Mouse (Mus musculus): Measurements from ENCODE around the gene Prkcb. TPM values are rescaled to one million over a fixed set of nuclear protein-coding genes. Genes with fewer than 3 reads are reported as not detected.

Gene Prkcb
- polyA plus RNA-seq, 1 experiment from 2014 or later, result 12.7 TPM

DNA sequence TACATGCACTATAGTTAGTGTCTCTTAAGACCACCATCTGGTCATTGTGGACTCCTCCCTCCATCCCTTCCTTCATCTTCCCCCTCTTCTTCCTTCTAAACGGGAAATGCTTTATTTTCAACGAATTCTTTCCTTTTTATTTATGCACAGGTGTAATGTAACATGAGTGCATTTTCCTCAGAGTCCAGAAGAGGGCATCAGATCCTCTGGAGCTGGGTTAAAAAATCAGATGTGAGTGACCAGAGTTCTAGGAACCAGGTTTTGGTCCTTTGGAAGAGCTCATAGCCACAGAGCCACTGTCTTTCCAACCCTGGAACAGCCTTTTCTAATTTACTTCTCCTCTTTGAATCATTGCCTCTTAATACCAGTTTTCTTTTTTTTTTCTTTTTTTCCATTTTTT is 6.0 kb upstream of the Prkcb start:
- no peak overlapping the region for H3K9ac ChIP-seq (ENCODE audit: low read length)
- no peak overlapping the region for H3K4me3 ChIP-seq (replicated peaks; ENCODE audit: low read length)
- WGBS, result 75% methylated on average over 2 of the region's 2 CpGs
- no peak for ATAC-seq (ENCODE audit: insufficient read depth, low FRiP score)
- H3K4me1 ChIP-seq (ENCODE audit: control insufficient read depth, insufficient read depth, low read length), result no peaks in the 10 kb centered on the region
- no peaks in the 10 kb centered on the region for H3K36me3 ChIP-seq (ENCODE audit: control insufficient read depth, insufficient read depth, low read length)
- H3K9me3 ChIP-seq (replicated peaks; ENCODE audit: control insufficient read depth, low read length), result no peaks in the 10 kb centered on the region
- no peak overlapping the region for H3K27ac ChIP-seq (ENCODE audit: low read length)
- no peak overlapping the region for H3K4me2 ChIP-seq (ENCODE audit: low read depth, low read length)
- peaks cover 5% of the 10 kb centered on the region; the same call in 1 of the 2 replicates for H3K27me3 ChIP-seq (ENCODE audit: control insufficient read depth, insufficient read depth, low read length)

DNA sequence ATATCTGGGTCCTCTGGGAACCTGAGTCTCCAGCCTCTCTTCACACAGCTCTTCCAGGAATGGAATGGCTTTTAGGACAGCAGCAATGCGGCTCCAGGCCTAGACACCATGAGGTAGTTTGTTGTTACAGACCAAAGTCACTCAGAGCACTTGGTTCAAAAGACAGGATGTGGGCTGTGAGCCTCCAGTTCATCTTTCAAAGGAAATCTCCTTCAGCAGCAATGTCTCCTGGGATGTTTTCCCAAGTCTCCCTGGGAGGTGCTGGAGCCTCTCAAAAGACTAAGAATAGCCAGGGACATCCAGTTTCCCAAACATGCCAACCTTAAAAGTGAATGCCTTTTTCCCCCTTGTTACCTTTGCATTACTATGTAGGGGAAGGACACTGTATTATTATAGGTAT is 1.3 kb upstream of the Prkcb start:
- peaks cover 9% of the 10 kb centered on the region; the same call in 1 of the 2 replicates for H3K4me1 ChIP-seq (ENCODE audit: control insufficient read depth, insufficient read depth, low read length)
- H3K4me2 ChIP-seq (ENCODE audit: low read depth, low read length), result no peak overlapping the region
- H3K9me3 ChIP-seq (replicated peaks; ENCODE audit: control insufficient read depth, low read length), result no peaks in the 10 kb centered on the region
- H3K36me3 ChIP-seq (ENCODE audit: control insufficient read depth, insufficient read depth, low read length), result no peaks in the 10 kb centered on the region
- H3K27me3 ChIP-seq (ENCODE audit: control insufficient read depth, insufficient read depth, low read length), result peaks cover 29% of the 10 kb centered on the region
- H3K4me3 ChIP-seq (replicated peaks; ENCODE audit: low read length), result no peak overlapping the region
- no peak overlapping the region for H3K27ac ChIP-seq (ENCODE audit: low read length)
- WGBS, result 50% methylated on average over 1 of the region's 1 CpGs
- no peak overlapping the region for H3K9ac ChIP-seq (ENCODE audit: low read length)
- ATAC-seq (ENCODE audit: insufficient read depth, low FRiP score), result no peak

DNA sequence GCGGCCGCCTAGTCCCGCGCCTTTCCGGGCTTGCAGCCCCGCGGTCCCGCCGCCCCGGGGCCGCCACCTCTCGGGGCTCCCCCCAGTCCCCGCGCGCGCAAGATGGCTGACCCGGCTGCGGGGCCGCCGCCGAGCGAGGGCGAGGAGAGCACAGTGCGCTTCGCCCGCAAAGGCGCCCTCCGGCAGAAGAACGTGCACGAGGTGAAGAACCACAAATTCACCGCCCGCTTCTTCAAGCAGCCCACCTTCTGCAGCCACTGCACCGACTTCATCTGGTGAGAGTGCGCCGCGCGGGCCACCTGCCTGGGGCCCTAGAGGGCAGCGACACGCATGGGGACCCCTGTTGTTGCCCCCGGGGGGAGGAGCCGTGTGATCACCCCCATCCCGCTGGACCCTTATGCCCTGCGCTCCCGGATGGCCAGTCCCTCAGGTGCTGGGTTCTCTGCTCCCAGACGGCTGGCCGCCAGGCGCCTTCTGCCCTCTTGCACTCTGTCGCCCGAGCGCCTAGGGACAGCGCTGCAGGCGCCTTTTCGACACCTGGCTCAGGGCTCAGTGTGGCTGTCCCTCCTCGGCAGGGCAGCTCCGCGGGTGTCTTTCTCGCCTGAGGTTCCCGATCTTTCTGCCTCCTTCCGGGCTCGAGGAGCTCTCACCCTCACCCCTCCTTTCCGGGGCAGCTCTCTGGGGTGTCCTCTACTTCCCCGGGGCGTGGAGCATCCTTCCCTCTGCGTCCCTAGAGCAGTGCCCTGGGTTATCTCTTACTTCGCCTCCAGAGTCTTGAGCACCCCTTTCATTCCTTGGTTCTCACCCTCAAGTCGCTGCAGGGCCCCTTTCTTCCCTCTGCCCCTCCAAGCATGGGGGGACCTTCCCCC is 926 bp downstream of the Prkcb start:
- no peaks in the 10 kb centered on the region for H3K36me3 ChIP-seq (ENCODE audit: control insufficient read depth, insufficient read depth, low read length)
- H3K27ac ChIP-seq (ENCODE audit: low read length), result no peak overlapping the region
- ATAC-seq (ENCODE audit: insufficient read depth, low FRiP score), result peak; percentile 34
- H3K4me1 ChIP-seq (ENCODE audit: control insufficient read depth, insufficient read depth, low read length), result peaks cover 9% of the 10 kb centered on the region; the same call in 1 of the 2 replicates
- H3K9me3 ChIP-seq (replicated peaks; ENCODE audit: control insufficient read depth, low read length), result no peaks in the 10 kb centered on the region
- H3K9ac ChIP-seq (ENCODE audit: low read length), result peak overlapping the region; percentile 69
- H3K27me3 ChIP-seq (ENCODE audit: control insufficient read depth, insufficient read depth, low read length), result peaks cover 29% of the 10 kb centered on the region
- under 1% methylated on average over 64 of the region's 66 CpGs for WGBS
- peak overlapping the region; percentile 88 for H3K4me2 ChIP-seq (ENCODE audit: low read depth, low read length)
- H3K4me3 ChIP-seq (replicated peaks; ENCODE audit: low read length), result peak overlapping the region; percentile 56

DNA sequence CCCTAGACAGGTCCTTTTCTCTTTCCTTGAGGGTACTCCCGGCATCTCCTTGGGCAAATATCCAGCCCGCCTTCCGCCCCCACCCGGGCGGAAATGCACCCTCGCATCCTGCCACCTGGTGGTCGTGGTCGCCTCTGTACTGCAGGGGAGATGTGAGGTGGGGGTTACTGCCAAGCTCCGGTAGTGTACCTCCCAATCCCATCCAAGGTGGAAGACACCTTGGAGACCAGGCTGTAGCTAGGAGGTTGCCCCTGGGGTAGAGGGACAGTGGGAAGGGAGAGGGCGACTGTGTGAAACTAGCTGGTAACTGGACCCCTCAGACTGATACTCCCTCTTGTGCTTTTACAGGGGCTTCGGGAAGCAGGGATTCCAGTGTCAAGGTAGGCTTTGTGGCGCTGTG is 1.6 kb downstream of the Prkcb start:
- Histone ChIP-seq H3K4me1 (ENCODE audit: control insufficient read depth, insufficient read depth, low read length) (peaks cover 9% of the 10 kb centered on the region; the same call in 1 of the 2 replicates), H3K27me3 (ENCODE audit: control insufficient read depth, insufficient read depth, low read length) (peaks cover 29% of the 10 kb centered on the region), H3K27ac (ENCODE audit: low read length) (no peak overlapping the region), H3K36me3 (ENCODE audit: control insufficient read depth, insufficient read depth, low read length) (no peaks in the 10 kb centered on the region), H3K9me3 (replicated peaks; ENCODE audit: control insufficient read depth, low read length) (no peaks in the 10 kb centered on the region), H3K4me3 (replicated peaks; ENCODE audit: low read length) (peak overlapping the region; percentile 56), H3K9ac (ENCODE audit: low read length) (no peak overlapping the region), H3K4me2 (ENCODE audit: low read depth, low read length) (peak overlapping the region; percentile 88)
- 10% methylated on average over 12 of the region's 12 CpGs for WGBS
- no peak for ATAC-seq (ENCODE audit: insufficient read depth, low FRiP score)

DNA sequence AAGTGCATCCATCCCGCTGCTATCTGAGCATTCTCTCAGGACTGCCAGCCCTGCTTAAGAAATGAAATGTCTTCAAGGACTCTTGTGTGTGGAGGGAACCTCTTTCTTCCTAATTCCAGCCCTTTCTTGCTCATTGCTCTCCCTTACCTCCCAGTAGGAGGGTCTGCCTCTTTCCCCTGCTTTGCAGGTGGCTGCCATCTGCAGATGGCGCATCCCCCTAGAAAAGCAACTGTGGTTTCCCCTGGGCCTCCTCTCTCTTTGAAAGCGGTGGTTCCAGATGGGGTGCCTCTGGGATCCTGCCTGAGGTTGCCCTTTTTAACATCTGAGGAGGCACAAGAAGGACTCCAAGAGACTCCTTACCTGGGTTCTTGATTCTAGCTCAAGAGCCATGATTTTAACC is 2.2 kb downstream of the Prkcb start:
- no peaks in the 10 kb centered on the region for H3K36me3 ChIP-seq (ENCODE audit: control insufficient read depth, insufficient read depth, low read length)
- H3K4me2 ChIP-seq (ENCODE audit: low read depth, low read length), result 0 out of 2 replicates have a peak overlapping the region, but pooled peaks have one; percentile 88
- H3K4me3 ChIP-seq (replicated peaks; ENCODE audit: low read length), result no peak overlapping the region
- H3K9me3 ChIP-seq (replicated peaks; ENCODE audit: control insufficient read depth, low read length), result no peaks in the 10 kb centered on the region
- no peak for ATAC-seq (ENCODE audit: insufficient read depth, low FRiP score)
- peaks cover 29% of the 10 kb centered on the region for H3K27me3 ChIP-seq (ENCODE audit: control insufficient read depth, insufficient read depth, low read length)
- H3K27ac ChIP-seq (ENCODE audit: low read length), result no peak overlapping the region
- H3K9ac ChIP-seq (ENCODE audit: low read length), result no peak overlapping the region
- H3K4me1 ChIP-seq (ENCODE audit: control insufficient read depth, insufficient read depth, low read length), result peaks cover 9% of the 10 kb centered on the region; the same call in 1 of the 2 replicates
- 67% methylated on average over 3 of the region's 3 CpGs for WGBS

DNA sequence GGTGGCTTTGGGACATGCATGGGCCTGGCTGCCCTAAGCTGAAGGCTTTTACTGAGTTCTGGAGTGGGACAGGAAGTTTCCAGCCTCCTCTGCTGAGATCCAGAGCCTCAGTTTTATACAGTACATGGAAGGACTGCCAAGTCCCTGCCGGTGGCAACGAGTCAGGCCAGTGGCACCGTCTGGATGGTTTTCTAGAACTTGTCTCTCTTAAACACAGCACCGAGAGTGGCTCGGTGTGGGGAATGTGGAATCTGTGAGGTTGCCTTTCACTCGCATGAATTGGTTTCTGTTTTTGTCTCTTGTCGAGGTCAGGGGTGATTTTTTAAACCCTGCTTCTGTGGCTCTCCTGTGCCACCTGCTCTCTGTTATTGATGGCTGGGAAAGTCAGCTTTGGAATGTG is 3.6 kb downstream of the Prkcb start:
- 53% methylated on average over 7 of the region's 7 CpGs for WGBS
- ATAC-seq (ENCODE audit: insufficient read depth, low FRiP score), result no peak
- no peaks in the 10 kb centered on the region for H3K9me3 ChIP-seq (replicated peaks; ENCODE audit: control insufficient read depth, low read length)
- H3K4me3 ChIP-seq (replicated peaks; ENCODE audit: low read length), result no peak overlapping the region
- peaks cover 9% of the 10 kb centered on the region; the same call in 1 of the 2 replicates for H3K4me1 ChIP-seq (ENCODE audit: control insufficient read depth, insufficient read depth, low read length)
- no peaks in the 10 kb centered on the region for H3K36me3 ChIP-seq (ENCODE audit: control insufficient read depth, insufficient read depth, low read length)
- peaks cover 28% of the 10 kb centered on the region for H3K27me3 ChIP-seq (ENCODE audit: control insufficient read depth, insufficient read depth, low read length)
- H3K9ac ChIP-seq (ENCODE audit: low read length), result no peak overlapping the region
- H3K27ac ChIP-seq (ENCODE audit: low read length), result no peak overlapping the region
- H3K4me2 ChIP-seq (ENCODE audit: low read depth, low read length), result no peak overlapping the region

DNA sequence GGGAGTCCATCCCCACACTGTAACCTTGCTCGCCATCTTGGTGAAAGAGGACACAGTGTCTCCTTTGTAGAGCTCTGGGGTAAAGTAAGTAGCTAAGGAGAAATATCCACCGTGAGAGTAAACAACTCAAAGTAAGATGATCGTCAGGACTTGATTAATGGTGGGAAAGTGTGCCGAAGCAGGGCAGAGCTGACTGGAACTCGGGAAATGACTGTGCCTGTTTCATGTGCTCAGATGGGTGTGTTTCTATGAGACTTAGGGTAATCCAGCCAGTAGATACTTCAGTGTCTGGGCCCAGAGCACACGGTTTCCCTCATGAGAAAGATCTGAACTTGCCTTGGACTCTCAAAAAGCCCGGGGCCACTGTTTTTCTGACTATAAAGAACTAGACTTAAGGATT is 5.6 kb downstream of the Prkcb start:
- H3K4me2 ChIP-seq (ENCODE audit: low read depth, low read length), result no peak overlapping the region
- no peak overlapping the region for H3K4me3 ChIP-seq (replicated peaks; ENCODE audit: low read length)
- H3K9ac ChIP-seq (ENCODE audit: low read length), result no peak overlapping the region
- H3K36me3 ChIP-seq (ENCODE audit: control insufficient read depth, insufficient read depth, low read length), result no peaks in the 10 kb centered on the region
- H3K27ac ChIP-seq (ENCODE audit: low read length), result no peak overlapping the region
- H3K4me1 ChIP-seq (ENCODE audit: control insufficient read depth, insufficient read depth, low read length), result peaks cover 5% of the 10 kb centered on the region; the same call in 1 of the 2 replicates
- H3K27me3 ChIP-seq (ENCODE audit: control insufficient read depth, insufficient read depth, low read length), result peaks cover 14% of the 10 kb centered on the region
- H3K9me3 ChIP-seq (replicated peaks; ENCODE audit: control insufficient read depth, low read length), result no peaks in the 10 kb centered on the region
- ATAC-seq (ENCODE audit: insufficient read depth, low FRiP score), result no peak
- 50% methylated on average over 7 of the region's 7 CpGs for WGBS

DNA sequence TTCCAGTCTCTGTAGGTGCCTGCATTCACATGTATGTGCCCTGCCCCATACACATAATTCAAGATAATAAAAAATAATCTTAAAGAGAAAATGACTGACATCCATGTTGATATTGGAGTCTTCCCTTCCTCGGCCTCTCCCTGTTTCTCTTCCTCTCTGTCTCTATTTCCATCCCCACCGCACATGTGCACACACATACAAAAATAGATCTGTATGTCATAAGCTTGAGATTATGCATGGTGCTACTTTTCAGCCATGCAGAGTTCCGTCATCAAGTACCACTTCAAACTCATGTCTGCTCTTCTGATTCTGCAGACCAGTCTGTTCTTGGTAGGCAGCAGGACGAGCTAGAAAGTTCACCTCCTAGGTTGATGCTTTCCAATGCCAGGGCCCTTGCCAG is 6.8 kb downstream of the Prkcb start:
- Histone ChIP-seq H3K4me1 (ENCODE audit: control insufficient read depth, insufficient read depth, low read length) (no peaks in the 10 kb centered on the region), H3K36me3 (ENCODE audit: control insufficient read depth, insufficient read depth, low read length) (no peaks in the 10 kb centered on the region), H3K9me3 (replicated peaks; ENCODE audit: control insufficient read depth, low read length) (no peaks in the 10 kb centered on the region), H3K4me2 (ENCODE audit: low read depth, low read length) (no peak overlapping the region), H3K27ac (ENCODE audit: low read length) (no peak overlapping the region), H3K9ac (ENCODE audit: low read length) (no peak overlapping the region), H3K27me3 (ENCODE audit: control insufficient read depth, insufficient read depth, low read length) (0 out of 2 replicates have a peak, but pooled peaks cover 2% of the 10 kb centered on the region), H3K4me3 (replicated peaks; ENCODE audit: low read length) (no peak overlapping the region)
- no peak for ATAC-seq (ENCODE audit: insufficient read depth, low FRiP score)
- 87% methylated on average over 4 of the region's 4 CpGs for WGBS

DNA sequence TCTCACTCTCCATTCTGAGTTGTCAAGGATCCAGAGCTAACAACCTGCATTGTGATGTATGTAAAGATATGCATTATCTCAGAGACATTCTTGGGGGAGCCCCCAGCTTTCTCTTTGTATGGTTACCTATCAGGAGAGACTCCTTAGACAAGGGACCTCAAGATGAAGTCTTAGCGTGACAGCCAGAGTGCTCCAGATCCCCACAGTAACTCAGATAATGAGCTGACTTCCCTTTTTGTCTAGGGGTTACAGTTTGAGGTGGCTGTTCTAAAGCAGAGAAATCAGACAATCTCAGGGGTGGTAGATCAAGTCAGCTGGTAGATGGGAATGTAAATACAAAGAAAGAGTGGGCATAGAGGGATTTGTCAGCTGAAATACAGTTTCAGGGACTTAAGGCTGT is 7.8 kb downstream of the Prkcb start:
- ATAC-seq (ENCODE audit: insufficient read depth, low FRiP score), result no peak
- H3K36me3 ChIP-seq (ENCODE audit: control insufficient read depth, insufficient read depth, low read length), result no peaks in the 10 kb centered on the region
- H3K9ac ChIP-seq (ENCODE audit: low read length), result no peak overlapping the region
- no peaks in the 10 kb centered on the region for H3K27me3 ChIP-seq (ENCODE audit: control insufficient read depth, insufficient read depth, low read length)
- H3K4me2 ChIP-seq (ENCODE audit: low read depth, low read length), result no peak overlapping the region
- no peaks in the 10 kb centered on the region for H3K4me1 ChIP-seq (ENCODE audit: control insufficient read depth, insufficient read depth, low read length)
- H3K9me3 ChIP-seq (replicated peaks; ENCODE audit: control insufficient read depth, low read length), result no peaks in the 10 kb centered on the region
- 76% methylated on average over 1 of the region's 1 CpGs for WGBS
- H3K4me3 ChIP-seq (replicated peaks; ENCODE audit: low read length), result no peak overlapping the region
- H3K27ac ChIP-seq (ENCODE audit: low read length), result no peak overlapping the region
